Mouse (Mus musculus) MEL (cell line): ENCODE measurements around the gene Aknad1. TPM values are rescaled to one million over a fixed set of nuclear protein-coding genes. Genes with fewer than 3 reads are reported as not detected.

ENCODE experiments used
- polyA plus RNA-seq, 2 experiments: library from polyadenylated mRNA; stranded (reverse) in 1 of 2; unstranded in 1 of 2; fragments of >175 nt in 1 of 2; fragments of >200 nt in 1 of 2; gene quantifications; 2 replicates each; pipeline versions ENCODE4 v1.2.1 to v1.2.4; 2012; ENCODE audit warnings: low replicate concordance in 2 of 2, low read depth in 1 of 2; ENCODE audit not compliant: insufficient read length in 2 of 2, insufficient read depth in 1 of 2, missing spikeins in 1 of 2
- total RNA-seq: library from RNA; depleted of rRNA; stranded (reverse); fragments of 300-350 nt; gene quantifications from 2 replicates; pipeline ENCODE4 v1.2.3, GENCODE M21; 2012; rRNA removed

The Aknad1 gene
- total and polyA plus RNA-seq, 3 experiments = 0.06 TPM; not detected in 2

Other genes starting within 250 kb of the Aknad1 start
- not detected in 2 replicates for gene 1700013F07Rik, start 205.5 kb upstream of the Aknad1 start, total RNA-seq
- gene 1700013F07Rik, start 205.5 kb upstream of the Aknad1 start, polyA plus RNA-seq = under 1 TPM in 1 of 2 experiments, not detected in 1; 0.17 TPM
- gene 5330417C22Rik, start 203.1 kb upstream of the Aknad1 start, total RNA-seq = 0.08 and 0.29 TPM in 2 replicates
- gene 5330417C22Rik, start 203.1 kb upstream of the Aknad1 start, polyA plus RNA-seq = under 1 TPM in 1 of 2 experiments, not detected in 1; 0.31 TPM
- gene Tmem167b, start 177.2 kb upstream of the Aknad1 start, total RNA-seq = 15.1 and 20.8 TPM in 2 replicates
- gene Tmem167b, start 177.2 kb upstream of the Aknad1 start, polyA plus RNA-seq = 10 to 100 TPM in 1 of 2 experiments, not detected in 1; 15.9 TPM
- 5.4 and 6.5 TPM in 2 replicates for gene Taf13, start 168.0 kb upstream of the Aknad1 start, total RNA-seq
- gene Taf13, start 168.0 kb upstream of the Aknad1 start, polyA plus RNA-seq = 1 to 10 TPM in 1 of 2 experiments, not detected in 1; 7.0 TPM
- 2.4 and 2.5 TPM in 2 replicates for gene Wdr47, start 148.4 kb upstream of the Aknad1 start, total RNA-seq
- gene Wdr47, start 148.4 kb upstream of the Aknad1 start, polyA plus RNA-seq = 1 to 10 TPM in 1 of 2 experiments, not detected in 1; 3.8 TPM
- 38.0 and 43.0 TPM in 2 replicates for gene Clcc1, start 85.7 kb upstream of the Aknad1 start, total RNA-seq
- gene Clcc1, start 85.7 kb upstream of the Aknad1 start, polyA plus RNA-seq = 10 to 100 TPM in 1 of 2 experiments, not detected in 1; 25.9 TPM
- 17.6 and 21.7 TPM in 2 replicates for gene Gpsm2, start 17.3 kb upstream of the Aknad1 start, total RNA-seq
- gene Gpsm2, start 17.3 kb upstream of the Aknad1 start, polyA plus RNA-seq = 10 to 100 TPM in 1 of 2 experiments, not detected in 1; 27.5 TPM
- gene Stxbp3, start 100.9 kb downstream of the Aknad1 start, total RNA-seq = 19.2 and 32.2 TPM in 2 replicates
- 10 to 100 TPM in 1 of 2 experiments, not detected in 1; 15.9 TPM for gene Stxbp3, start 100.9 kb downstream of the Aknad1 start, polyA plus RNA-seq
- 0.10 TPM in 1 of 2 replicates, not detected in the other for gene Fndc7, start 150.3 kb downstream of the Aknad1 start, total RNA-seq
- gene Fndc7, start 150.3 kb downstream of the Aknad1 start, polyA plus RNA-seq = under 1 TPM in 1 of 2 experiments, not detected in 1; 0.13 TPM
- gene Prpf38b, start 172.1 kb downstream of the Aknad1 start, total RNA-seq = 37.0 and 43.0 TPM in 2 replicates
- 100 to 1,000 TPM; 128 to 138 TPM for gene Prpf38b, start 172.1 kb downstream of the Aknad1 start, polyA plus RNA-seq
- gene Henmt1, start 200.2 kb downstream of the Aknad1 start, total RNA-seq = 0.10 TPM in 1 of 2 replicates, not detected in the other
- gene Henmt1, start 200.2 kb downstream of the Aknad1 start, polyA plus RNA-seq = under 1 TPM in 1 of 2 experiments, not detected in 1; 0.08 TPM
- not detected in 2 replicates for gene Gm9857, start 200.8 kb downstream of the Aknad1 start, total RNA-seq
- not detected for gene Gm9857, start 200.8 kb downstream of the Aknad1 start, polyA plus RNA-seq